Mouse (Mus musculus) liver (tissue): ENCODE results near the gene Cdh23.

ENCODE experiments used
- DNase-seq: peaks from one replicate; pipeline ENCODE4 v3.0.0-alpha.2; 2020; ENCODE audit warnings: mixed read lengths

The Cdh23 gene

DNA sequence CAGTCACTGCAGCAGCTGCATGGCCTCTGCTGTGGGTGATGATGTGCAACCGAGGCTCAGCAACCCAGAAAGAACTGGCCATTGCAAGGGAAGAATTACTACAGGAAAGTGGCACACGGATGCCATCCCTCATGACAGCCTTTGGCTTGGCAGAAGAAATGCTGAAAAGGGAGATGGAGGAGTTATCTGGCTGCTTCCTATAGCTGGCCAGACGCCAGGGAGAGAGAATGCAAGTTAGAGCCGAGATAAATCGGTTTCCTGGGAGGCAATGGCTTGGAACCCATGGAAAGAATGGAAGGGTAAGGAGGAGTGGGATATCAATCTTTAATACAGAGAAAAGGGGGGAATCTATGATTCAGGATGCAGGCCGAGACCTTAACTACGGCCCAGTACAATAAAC lies 301.4 kb downstream of the Cdh23 start:
- no peak for DNase-seq

- no peak for DNase-seq
Observed at GRCm38 (mm10) chr10:60391661-60392060, 304.6 kb downstream of the Cdh23 start.

DNA sequence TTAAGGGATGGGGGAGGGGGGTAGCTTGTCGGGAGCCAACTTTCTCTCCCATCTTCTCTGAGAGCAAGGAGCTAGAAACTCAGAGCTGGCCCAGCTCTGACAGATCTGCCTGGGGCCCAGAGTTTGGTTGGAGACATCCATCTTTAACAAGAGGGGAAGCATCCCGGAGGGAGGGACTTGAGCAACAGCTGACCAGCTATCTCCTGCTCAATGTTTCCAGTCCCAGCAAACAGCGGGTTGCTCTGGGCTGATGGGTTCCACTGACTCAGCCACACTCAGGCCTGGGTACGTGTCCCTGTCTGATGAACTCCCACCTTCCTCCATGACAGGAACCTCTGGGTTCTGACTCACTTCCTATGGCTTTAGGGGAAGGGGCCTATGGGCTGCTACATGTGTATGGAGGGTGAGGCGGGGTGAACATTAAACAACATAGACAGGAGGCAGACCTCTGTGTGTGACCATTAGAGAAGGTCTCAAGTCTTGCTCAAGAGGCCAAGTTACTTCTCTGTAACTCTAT lies 305.3 kb downstream of the Cdh23 start:
- no peak for DNase-seq

DNA sequence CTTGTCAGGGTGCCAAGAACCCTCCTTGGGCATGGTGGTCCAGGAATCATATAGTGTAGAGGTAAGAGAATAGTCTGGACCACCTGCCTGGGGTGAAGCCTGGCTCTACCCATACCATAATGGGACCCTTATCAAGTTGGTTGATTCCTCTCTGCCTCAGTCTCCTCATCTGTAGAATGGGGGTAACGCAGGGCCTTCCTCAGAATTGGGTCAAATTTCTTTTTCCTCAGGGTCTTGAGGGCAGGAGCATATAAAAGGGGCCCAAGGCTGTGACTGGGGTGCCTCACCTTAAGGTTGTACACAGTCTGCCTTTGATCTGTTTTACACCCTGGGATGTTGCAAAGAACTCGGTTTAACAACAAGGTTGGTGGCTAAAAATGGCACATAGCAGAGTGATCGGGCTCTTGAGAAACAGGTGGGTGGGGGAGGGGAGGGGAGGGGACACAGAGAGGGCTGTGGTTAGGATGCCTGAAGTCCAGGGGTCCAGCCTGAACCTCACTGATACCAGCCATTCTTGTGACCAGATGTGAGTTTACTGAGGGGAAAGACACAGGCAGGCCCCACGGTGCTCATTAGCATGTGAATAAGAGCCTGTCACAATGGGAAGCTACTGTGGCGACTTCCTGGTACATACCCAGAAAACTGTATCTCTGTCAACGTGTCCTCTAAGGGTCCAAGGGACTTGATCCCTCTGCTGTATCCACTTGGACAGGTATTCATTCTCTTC lies 305.9 kb downstream of the Cdh23 start:
- DNase-seq, result no peak

DNA sequence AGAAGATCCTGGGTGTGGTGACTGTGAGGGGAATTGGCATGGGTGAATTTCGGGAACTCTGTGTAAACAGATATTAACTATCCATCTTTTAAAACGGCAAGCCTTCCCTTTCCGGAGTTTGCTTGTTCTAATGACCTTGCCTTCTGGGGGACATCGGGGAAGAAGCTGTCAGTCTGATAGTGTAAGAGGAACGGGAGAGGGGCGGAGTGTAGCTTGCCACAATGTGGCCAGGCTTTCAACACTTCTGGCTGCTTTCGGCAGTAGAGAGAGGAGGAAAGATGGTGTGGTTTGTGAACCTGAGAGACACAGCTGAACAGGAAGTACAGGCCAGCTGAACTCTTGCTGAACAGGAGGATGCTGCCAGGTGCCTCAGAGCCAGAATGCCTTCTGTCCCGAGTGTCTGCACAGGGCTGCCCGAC lies 306.8 kb downstream of the Cdh23 start:
- DNase-seq, result peak; percentile 41

DNA sequence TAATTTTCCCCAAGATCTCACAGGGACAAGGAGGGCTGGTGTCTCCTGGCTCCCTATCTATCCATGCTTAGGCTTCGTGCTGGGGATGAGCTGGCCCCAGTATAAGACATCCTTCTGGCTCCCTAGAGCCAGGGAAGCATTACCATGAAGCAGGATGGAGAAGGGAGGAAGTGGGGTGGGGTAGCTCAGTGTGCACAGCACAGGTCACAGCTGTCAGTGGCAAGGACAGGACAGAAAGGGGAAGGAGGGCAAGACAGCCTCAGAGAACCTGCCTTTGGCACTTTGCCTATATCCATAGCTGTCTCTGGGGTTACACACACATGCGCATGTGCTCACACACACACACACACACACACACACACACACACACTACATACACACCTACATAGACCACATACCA lies 308.0 kb downstream of the Cdh23 start:
- DNase-seq, result no peak

GRCm38 (mm10) chr10:60381142-60381925 lies 315.0 kb downstream of the Cdh23 start:
- DNase-seq, result no peak

- DNase-seq, result no peak
Observed at GRCm38 (mm10) chr10:60380229-60380628, 316.1 kb downstream of the Cdh23 start.

- DNase-seq, result no peak
Observed at GRCm38 (mm10) chr10:60379419-60379957, 316.8 kb downstream of the Cdh23 start.

DNA sequence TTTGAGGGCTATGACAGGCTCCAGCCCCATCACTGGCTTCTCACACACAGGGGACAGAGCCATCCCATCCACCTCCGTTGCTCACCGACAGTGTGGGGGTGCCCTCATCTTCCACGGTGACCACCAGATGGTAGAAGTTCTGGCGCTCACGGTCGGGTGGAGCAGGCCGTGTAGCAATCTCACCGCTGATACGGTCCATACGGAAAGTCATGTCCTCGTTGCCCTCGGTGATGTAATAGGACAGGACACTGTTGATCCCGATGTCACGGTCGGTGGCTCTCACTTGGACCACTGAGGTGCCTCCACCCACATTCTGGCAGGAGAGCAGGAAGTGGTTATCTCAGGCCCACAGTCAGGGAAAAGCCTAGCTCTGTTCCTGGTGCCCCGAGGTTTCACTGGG lies 319.6 kb downstream of the Cdh23 start:
- no peak for DNase-seq

GRCm38 (mm10) chr10:60373937-60374578 lies 322.2 kb downstream of the Cdh23 start:
- DNase-seq, result no peak

DNA sequence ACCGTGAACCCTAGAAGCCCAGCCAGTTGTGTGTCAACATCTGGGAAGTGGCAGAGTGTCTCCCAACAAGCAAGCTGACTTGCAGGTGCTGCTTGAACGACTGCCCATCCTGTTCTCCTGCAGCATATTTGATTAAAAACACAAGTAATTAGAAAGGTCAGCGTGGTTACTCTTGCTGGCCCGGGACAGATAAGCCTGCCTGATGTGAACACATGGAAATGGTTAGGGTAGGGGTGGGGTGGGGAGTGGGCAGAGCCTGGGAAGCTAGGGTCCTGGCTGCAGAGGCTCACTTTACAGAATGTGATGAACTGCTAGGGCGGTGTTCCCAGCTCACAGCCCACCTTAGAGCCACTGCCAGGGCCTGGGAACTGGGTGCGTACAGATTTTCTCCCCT lies 322.8 kb downstream of the Cdh23 start:
- DNase-seq, result no peak

DNA sequence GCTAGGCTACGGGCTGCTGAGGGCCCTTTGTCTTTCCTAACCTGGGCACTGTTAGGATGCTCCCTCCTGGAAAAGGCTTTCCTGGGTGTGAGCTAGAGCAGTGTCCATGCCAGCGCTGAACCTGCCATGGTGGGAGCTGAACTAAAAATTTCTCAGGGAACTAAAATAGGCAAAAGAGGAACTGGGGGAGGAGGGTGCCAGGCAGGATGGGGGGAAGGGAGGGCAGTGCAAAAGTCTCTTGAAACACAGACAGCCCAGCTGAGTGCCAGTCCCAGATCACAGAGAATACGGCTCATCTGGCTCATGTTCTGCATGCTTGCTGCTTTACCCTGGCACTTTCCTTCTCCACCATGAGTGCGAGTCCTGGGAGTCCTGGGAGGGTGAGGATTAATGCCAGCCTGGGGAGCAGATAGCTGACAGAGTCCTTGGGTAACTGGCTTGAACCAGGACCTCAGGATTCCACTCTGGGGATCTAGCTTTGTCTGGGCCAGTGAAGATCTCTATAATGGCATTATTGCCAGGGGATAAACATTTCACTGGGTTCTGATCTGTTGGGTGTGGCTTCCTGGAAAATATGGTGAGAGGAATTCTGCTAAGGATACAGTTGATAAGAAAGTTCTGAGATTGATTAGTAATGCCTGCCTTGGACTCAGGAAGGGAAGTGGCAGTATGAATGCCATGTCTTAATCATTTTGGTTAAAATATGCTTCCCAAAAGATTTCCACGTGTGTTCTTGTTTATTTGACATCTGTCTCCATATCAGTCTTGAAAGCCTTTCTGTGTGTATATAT lies 324.5 kb downstream of the Cdh23 start:
- DNase-seq, result no peak

GRCm38 (mm10) chr10:60370601-60371061 lies 325.7 kb downstream of the Cdh23 start:
- DNase-seq, result no peak

GRCm38 (mm10) chr10:60370098-60370497 lies 326.2 kb downstream of the Cdh23 start:
- DNase-seq, result no peak

DNA sequence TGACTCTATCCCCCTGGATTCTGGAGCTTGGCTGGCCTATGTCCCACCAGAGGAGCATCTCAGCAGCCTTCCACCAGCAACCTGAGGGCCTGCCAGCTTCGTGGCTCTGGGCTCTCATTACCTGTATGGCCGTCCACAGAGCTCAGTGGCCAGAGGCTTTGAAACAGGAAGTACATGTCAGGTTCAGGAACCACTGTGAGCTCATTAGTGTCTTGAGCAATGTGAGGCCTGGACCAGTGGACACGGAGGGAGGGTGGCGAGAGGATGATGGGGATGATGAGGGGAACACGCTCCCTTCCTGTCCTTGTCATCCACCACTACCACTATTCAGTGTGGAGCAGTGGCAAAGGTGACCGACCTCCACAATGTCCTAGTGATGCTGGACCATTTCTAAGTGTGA lies 326.9 kb downstream of the Cdh23 start:
- no peak for DNase-seq

DNA sequence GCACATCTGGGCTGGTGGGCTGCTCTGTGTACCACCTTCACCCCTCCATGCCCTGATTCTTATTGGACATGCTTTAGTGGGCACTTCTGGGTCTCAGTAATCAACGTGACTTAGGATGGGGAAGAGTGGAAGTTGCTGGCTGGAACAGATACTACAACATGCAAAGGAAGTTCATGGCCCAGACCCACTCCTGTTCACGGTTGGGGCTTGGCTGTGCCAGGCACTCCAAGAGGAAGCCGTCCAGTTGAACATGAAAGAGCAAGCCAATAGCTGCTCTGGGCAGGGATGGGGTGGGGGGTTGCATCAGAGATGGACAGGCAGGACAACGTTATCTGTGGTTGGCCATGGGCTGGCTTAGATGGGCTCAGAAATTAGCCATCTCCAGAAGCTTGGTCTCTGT lies 328.4 kb downstream of the Cdh23 start:
- DNase-seq, result no peak

GRCm38 (mm10) chr10:60367145-60367544 lies 329.1 kb downstream of the Cdh23 start:
- no peak for DNase-seq

DNA sequence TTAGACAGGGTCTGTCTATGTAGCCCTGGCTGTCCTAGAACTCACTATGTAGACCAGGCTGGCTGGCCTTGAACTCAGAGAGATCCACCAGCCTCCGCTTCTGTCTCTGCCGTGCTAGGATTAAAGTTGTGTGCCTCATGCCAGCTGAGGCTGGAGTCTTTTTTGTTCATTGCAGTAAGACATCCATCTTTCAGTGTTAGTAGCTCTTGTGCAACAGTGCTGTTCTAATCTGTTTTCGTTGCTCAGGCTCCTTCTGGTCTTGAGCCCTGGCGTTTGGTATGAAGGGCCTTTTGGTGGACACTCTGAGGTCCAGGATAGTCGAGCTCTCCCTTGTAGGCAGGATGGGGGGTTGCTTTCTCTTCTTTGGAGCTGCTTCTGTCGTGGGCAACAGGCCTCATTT lies 332.9 kb downstream of the Cdh23 start:
- DNase-seq, result no peak

- no peak for DNase-seq
Observed at GRCm38 (mm10) chr10:60362310-60362628, 334.0 kb downstream of the Cdh23 start.

DNA sequence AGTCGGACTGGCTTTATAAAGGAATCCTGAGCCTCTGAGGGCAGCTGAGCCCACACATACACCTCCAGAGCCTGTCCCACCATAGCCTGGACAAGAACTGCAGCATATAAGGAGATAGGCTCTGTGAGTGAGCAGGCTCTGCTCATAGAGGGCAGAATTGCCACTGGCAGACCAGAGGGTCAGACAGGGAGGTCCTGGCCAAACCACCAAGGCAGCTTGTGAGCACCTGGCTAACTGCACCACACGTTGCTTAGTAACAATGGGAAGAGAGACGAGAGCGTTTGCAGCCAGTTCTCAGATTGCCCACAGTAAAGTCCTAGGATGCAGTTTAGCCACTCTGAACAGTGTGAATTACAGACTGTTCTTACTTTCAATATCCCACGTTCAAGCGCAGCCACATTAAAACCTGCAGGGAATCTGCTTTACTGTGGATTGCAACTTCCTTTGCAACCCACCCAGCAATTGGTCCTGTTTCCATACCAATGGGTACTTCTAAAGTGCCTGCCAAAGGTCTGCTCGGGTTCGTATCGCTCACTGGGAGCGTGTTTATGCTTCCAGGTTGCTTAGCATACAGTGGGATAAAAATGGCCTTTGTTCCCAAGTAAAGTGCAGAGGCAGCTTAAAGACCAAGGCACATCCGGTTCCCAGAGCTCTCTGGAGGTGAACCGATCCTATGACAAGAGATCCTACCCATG lies 334.5 kb downstream of the Cdh23 start:
- DNase-seq, result no peak

GRCm38 (mm10) chr10:60358776-60359175 lies 337.5 kb downstream of the Cdh23 start:
- no peak for DNase-seq
